8 mouse cellular contexts compared by ENCODE assay signal in the genomic region with DNA sequence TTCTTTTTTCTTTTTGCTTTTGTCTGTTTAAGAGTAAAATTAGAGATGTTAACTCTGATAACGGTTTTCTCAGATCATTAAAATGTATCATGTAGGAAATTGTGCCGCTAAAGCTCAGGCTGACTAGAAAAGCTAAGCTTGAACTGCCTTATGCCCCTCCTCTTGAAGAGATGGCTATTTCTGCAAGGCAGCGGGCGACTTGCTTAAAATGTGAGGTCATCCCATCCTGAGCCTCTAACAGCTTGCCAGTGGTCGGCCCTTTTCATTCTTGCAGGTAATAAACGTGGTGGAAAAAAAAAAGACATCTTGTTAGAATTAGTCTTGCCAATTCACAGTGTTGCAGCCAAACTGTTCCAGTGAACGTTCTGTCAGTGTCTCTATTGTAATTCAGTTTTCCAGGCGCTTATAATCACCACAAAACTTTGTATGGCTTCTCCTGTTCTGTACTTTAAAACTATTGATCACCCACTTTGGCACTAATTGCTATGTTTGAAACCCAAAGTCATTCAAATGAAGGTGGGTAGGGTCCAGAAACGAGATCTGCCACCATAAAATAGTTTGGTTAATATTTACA. TPM values are rescaled to one million over a fixed set of nuclear protein-coding genes. Genes with fewer than 3 reads are reported as not detected.
DNase-seq lines count a peak whose midpoint lies in the region; ATAC-seq and TF ChIP-seq lines count a peak whose summit lies in the region.

No protein-coding gene starts in this region.

- H3K4me3 ChIP-seq in spleen, adult 2 months (ENCODE audit: extremely low read depth, insufficient read depth, insufficient read length) = peak overlapping the region; percentile 93
- peak overlapping the region; percentile 75; the same call in 1 of the 2 replicates for H3K4me3 ChIP-seq in liver, embryonic 13.5 days (replicated peaks)

- H3K9me3 ChIP-seq in liver, embryonic 13.5 days (replicated peaks) = no peaks in the 10 kb centered on the region

- intact Hi-C loops in left cerebral cortex, postnatal 14 days (cut with DNase I) = loop anchor here (10.0 kb wide), 1 partner anchor 186 kb away; no protein-coding TSS in a partner anchor

- H3K9ac ChIP-seq in liver, embryonic 13.5 days = no peak overlapping the region

- H3K27ac ChIP-seq in spleen, adult 2 months (ENCODE audit: insufficient read depth, low read length) = peak overlapping the region; percentile 42; the same call in 1 of the 2 replicates
- no peak overlapping the region for H3K27ac ChIP-seq in liver, embryonic 13.5 days

- H3K36me3 ChIP-seq in spleen, adult 2 months (ENCODE audit: control insufficient read depth, insufficient read depth, low read length) = peaks cover 7% of the 10 kb centered on the region
- H3K36me3 ChIP-seq in liver, embryonic 13.5 days = no peaks in the 10 kb centered on the region

- ATAC-seq in liver, embryonic 13.5 days (ENCODE audit: low read depth) = no peak
- no peak for ATAC-seq in megakaryocyte-erythroid progenitor cell, adult 5-6 weeks (replicated peaks; ENCODE audit: low FRiP score, low TSS enrichment, poor library complexity, severe bottlenecking)

- no peaks in the 10 kb centered on the region for H3K27me3 ChIP-seq in spleen, adult 2 months (ENCODE audit: control insufficient read depth, insufficient read depth, low read length)
- H3K27me3 ChIP-seq in liver, embryonic 13.5 days = peaks cover 76% of the 10 kb centered on the region

- 33% methylated on average over 9 of the region's 9 CpGs for WGBS in spleen, adult 2 months
- 27% methylated on average over 9 of the region's 9 CpGs for WGBS in liver, embryonic 13.5 days (ENCODE audit: insufficient replicate concordance)

- DNase-seq in embryo, embryonic 11 days = peak; percentile 53
- no peak for DNase-seq in embryo, embryonic 9.5 days (ENCODE audit: extremely low spot score)
- DNase-seq in spleen, adult 2 months (ENCODE audit: low read depth in 1 of 2, low spot score in 2 of 2) = no peak
- no peak for DNase-seq in spleen, postnatal 14 days (ENCODE audit: low spot score in 2 of 2)
- DNase-seq in liver, embryonic 13.5 days = no peak
- DNase-seq in urinary bladder, adult 18-20 months (ENCODE audit: low spot score in 2 of 2) = no peak
- DNase-seq in left cerebral cortex, postnatal 14 days (ENCODE audit: low spot score in 2 of 2) = no peak

- H3K4me2 ChIP-seq in liver, embryonic 13.5 days = peak overlapping the region; percentile 97

- H3K4me1 ChIP-seq in spleen, adult 2 months (ENCODE audit: control insufficient read depth, insufficient read depth, insufficient read length) = peaks cover 14% of the 10 kb centered on the region
- H3K4me1 ChIP-seq in liver, embryonic 13.5 days (replicated peaks) = peaks cover 35% of the 10 kb centered on the region

- no peak for TF ChIP-seq CTCF in spleen, adult 2 months (IDR thresholded peaks at IDR 0.05; ENCODE audit: extremely low read depth, insufficient read depth, insufficient read length, insufficient replicate concordance)

- no peak for TF ChIP-seq POLR2A in spleen, adult 2 months (IDR thresholded peaks at IDR 0.05; ENCODE audit: low read depth, low read length)

RNA-seq across cellular contexts. Expression of a gene that starts 1.9 kb away (rescaled TPM):
- 14.1 and 16.5 TPM in 2 replicates for polyA plus RNA-seq in spleen, adult 2 months (2012; rRNA removed)
- polyA plus RNA-seq in liver, embryonic 13.5 days (2015; fragmentation: Nextera tagmentation; extraction: Ambion mirVana) = 1.1 and 1.2 TPM in 2 replicates
- total RNA-seq in megakaryocyte-erythroid progenitor cell, adult 5-6 weeks (2014; fragmentation: Nextera tagmentation) = 3.5 and 16.9 TPM in 2 replicates
- 0.52 and 0.53 TPM in 2 replicates for total RNA-seq in megakaryocyte-erythroid progenitor cell, adult 5-6 weeks (2017)
- total RNA-seq in left cerebral cortex, postnatal 14 days (2021) = 10 to 100 TPM; 22.4 to 24.8 TPM
